Mouse (Mus musculus) heart, adult 2 months (tissue): ENCODE results near the gene Spns2. TPM values are rescaled to one million over a fixed set of nuclear protein-coding genes. Genes with fewer than 3 reads are reported as not detected.
"Not testable (repeated sequence)": the region's sequence is repeated elsewhere in the genome, so short reads cannot be mapped to it uniquely, and the experiment has no call there.

Source experiments
- DNase-seq, 2 experiments: peaks; one replicate each; pipeline ENCODE4 v3.0.0; 2021
- H3K27ac ChIP-seq: fragments of 200-600 bp; 2 replicates; pipeline ENCODE4 v1.8.1; 2022
- H3K27me3 ChIP-seq: fragments of 200-500 bp; 2 replicates; pipeline ENCODE4 v1.6.1; 2012; ENCODE audit warnings: mild to moderate bottlenecking, low read length, inconsistent platforms, mixed read lengths; ENCODE audit not compliant: control insufficient read depth, insufficient read depth
- H3K36me3 ChIP-seq: fragments of 200-500 bp; 2 replicates; pipeline ENCODE4 v1.6.1; 2012; ENCODE audit warnings: low read length, inconsistent platforms; ENCODE audit not compliant: control insufficient read depth, insufficient read depth
- H3K4me1 ChIP-seq: fragments of 200-500 bp; 2 replicates; pipeline ENCODE4 v1.6.1; 2011; ENCODE audit warnings: low read length; ENCODE audit not compliant: control insufficient read depth, insufficient read depth
- H3K4me3 ChIP-seq: fragments of 200-600 bp; 2 replicates; pipeline ENCODE4 v1.8.1; 2022
- H3K79me2 ChIP-seq: fragments of 200-500 bp; replicated peaks from 2 replicates; pipeline ENCODE4 v1.6.1; 2012; ENCODE audit warnings: mild to moderate bottlenecking, inconsistent platforms, low read length, moderate library complexity, mixed read lengths; ENCODE audit not compliant: control insufficient read depth, insufficient read depth
- H3K9ac ChIP-seq: fragments of 200-500 bp; 2 replicates; pipeline ENCODE4 v1.6.1; 2012; ENCODE audit warnings: low read depth, mild to moderate bottlenecking, control low read depth, inconsistent platforms, low read length, mixed read lengths
- CTCF ChIP-seq: fragments of 200-600 bp; IDR thresholded peaks from 2 replicates; pipeline ENCODE4 v1.8.1; 2022; ENCODE audit warnings: antibody characterized with exemption, mild to moderate bottlenecking, moderate library complexity
- EP300 ChIP-seq: fragments of 200-500 bp; IDR thresholded peaks from 2 replicates; pipeline ENCODE4 v1.6.1; 2011; ENCODE audit warnings: low read depth, low read length, control low read depth; ENCODE audit not compliant: insufficient read depth
- POLR2A ChIP-seq: fragments of 200-500 bp; IDR thresholded peaks from 2 replicates; pipeline ENCODE4 v1.6.1; 2011; ENCODE audit warnings: mild to moderate bottlenecking, low read depth, low read length, control low read depth; ENCODE audit not compliant: insufficient read depth
- WGBS: fragments of 180-500 bp; shearing (Covaris S2); methylation state at CpG from one replicate; pipeline ENCODE4 v1.1.7; 2018; 5-methylcytosine and 5-hydroxymethylcytosine counted together
- intact Hi-C: fragments of 180-260 bp; cut with DNase I; formaldehyde crosslinking; loops from one replicate; pipeline ENCODE4 v1.15.1; 2025
- polyA plus RNA-seq: library from polyadenylated mRNA; depleted of rRNA; stranded (reverse); fragments of >200 nt; gene quantifications from 2 replicates; pipeline ENCODE4 v1.2.3, GENCODE M21; 2012
- total RNA-seq, 2 experiments: library from RNA; stranded (reverse); gene quantifications; 2 replicates each; pipeline ENCODE4 v1.2.3; 2021

Gene Spns2
- total and polyA plus RNA-seq, 3 experiments: 6.1 to 13.8 (median 7.9) TPM

DNA sequence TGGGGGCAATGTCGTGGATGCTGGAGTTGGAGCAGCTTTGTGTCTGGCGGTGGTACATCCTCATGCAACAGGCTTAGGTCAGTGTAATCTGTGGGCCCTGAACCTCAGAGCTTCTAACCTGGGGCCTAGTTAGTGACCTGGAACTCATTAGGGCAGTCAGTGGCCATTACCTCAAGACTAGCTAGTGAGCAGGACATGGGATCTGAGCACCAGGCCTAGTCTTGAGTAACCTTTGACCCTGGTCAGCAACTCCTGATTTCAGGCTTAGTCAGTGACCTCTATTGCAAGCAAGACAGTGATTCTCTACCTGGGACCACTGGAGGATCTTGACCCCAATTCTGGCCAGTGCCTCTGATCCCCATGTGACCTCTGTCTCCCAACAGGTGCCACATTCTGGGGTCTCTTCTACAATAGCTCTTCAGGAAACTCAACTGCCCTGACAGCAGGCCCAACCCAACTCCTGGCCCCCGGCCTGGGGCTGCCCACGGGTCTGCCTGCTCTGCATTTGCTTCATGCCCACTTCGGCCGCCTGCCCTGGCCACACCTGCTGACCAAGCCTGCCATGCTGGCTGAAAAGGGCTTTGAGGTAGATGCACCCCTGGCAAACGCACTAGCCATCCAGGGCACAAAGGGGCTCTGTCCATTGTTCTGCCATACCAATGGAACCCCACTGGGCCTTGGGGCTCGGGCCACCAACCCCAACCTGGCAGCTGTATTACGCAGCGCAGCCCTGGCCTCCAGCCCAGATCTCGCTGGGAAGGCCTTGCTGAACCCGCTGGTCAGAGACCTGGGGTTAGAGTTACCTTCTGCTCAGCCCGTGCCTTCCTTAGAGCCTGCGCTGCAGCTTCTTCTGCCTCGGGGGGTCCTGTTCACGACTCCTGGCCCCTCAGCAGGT lies 52.7 kb downstream of the Spns2 start:
- Histone ChIP-seq H3K79me2 (no peaks in the 10 kb centered on the region), H3K36me3 (no peaks in the 10 kb centered on the region; the same call in 1 of the 2 replicates), H3K4me1 (peaks cover under 1% of the 10 kb centered on the region), H3K9ac (no peak overlapping the region), H3K4me3 (no peak overlapping the region), H3K27me3 (no peaks in the 10 kb centered on the region), H3K27ac (no peak overlapping the region)
- intact Hi-C loops: no loop called here
- TF ChIP-seq EP300 (no peak), CTCF (no peak), POLR2A (no peak)
- 90% methylated on average over 16 of the region's 16 CpGs for WGBS
- DNase-seq: no peak

DNA sequence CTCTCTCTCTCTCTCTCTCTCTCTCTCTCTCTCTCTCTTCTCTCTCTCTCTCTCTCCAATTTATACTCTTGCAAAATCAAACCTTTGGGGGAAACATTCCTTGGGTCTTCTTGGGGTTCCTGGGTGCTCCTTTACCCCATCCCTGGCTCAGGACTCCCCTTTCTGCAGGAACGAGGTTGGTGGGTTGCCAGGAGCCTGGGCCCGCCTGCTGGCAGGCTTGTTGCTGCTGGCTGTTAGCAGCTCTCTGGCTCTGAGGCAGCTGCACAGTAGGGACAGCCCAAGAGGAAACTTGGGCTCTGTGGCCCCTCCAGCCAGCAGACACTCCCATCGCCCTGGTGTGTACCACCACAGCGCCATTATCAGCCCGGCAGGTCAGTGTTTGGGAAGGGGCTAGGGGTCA lies 53.4 kb downstream of the Spns2 start:
- 52% methylated on average over 5 of the region's 5 CpGs for WGBS
- peak; percentile 65 to 67 for DNase-seq
- no peak for TF ChIP-seq POLR2A

DNA sequence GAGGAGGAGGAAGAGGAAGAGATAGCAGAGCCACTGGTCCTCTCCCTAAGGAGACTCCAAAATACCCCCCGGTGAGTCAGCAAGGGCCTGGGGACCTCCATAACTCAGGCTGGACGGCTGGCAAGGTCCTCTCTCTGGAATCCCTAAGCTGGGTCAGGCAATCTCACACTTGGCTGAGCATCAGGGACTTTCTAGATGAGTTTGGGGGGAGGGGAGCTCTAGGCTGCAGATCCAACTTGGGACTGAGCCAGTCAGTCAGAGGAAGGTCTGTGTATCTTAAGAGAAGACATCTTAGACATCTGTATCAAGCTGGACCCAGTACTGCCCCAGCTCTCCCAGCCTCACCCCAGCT lies 54.0 kb downstream of the Spns2 start:
- no peak overlapping the region for H3K9ac ChIP-seq
- no peaks in the 10 kb centered on the region for H3K36me3 ChIP-seq
- DNase-seq: peak; percentile 27 to 56
- no peak overlapping the region for H3K4me3 ChIP-seq
- H3K4me1 ChIP-seq: no peaks in the 10 kb centered on the region
- no peaks in the 10 kb centered on the region for H3K27me3 ChIP-seq
- WGBS: 9% methylated on average over 2 of the region's 2 CpGs
- intact Hi-C loops: no loop called here
- no peak for TF ChIP-seq CTCF
- no peak for TF ChIP-seq EP300
- TF ChIP-seq POLR2A: no peak
- H3K27ac ChIP-seq: no peak overlapping the region
- no peaks in the 10 kb centered on the region for H3K79me2 ChIP-seq

More for the DNA sequence above, 53.4 kb downstream of the Spns2 start:
- Histone ChIP-seq H3K36me3 (no peaks in the 10 kb centered on the region), H3K79me2 (no peaks in the 10 kb centered on the region), H3K27ac (no peak overlapping the region), H3K9ac (no peak overlapping the region), H3K4me1 (no peaks in the 10 kb centered on the region), H3K4me3 (no peak overlapping the region), H3K27me3 (no peaks in the 10 kb centered on the region)
- intact Hi-C loops: no loop called here

DNA sequence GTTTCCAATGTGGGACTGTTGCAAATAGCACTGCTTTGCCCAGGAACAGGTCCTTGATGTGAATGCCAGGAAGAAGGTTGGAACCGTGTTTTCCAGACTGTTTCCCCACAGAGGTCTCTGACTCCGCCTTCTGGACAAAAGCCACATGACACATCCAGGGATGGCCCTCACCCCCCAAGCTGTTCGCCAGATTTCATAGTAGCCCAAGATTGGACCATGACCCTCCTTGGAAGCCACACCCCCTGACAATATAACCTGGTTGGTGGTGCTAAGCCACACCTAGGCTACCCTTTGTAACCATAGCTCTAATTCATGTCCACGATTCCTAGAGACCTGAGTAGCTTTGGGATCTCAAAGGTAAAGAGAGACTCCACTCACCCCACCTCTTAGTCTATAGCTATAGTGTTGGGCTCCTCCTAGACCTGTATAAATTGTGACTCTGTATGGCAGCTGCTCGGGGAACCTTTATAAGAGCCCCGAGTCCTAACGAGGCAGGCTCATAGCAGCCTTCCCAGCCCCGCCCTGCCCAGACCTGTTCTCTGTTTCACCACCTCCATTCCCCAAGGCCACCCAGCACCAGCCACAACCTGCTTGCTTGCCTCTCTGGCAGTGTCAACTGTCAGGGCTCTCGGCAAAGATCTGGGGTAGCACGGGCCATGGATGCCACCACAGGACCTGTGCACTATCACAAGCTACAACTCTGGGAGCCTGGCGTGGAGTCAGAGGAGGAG lies 54.6 kb downstream of the Spns2 start, which contains the start of gene Ggt6:
Gene Ggt6 (plus strand): TSS at position 564 of the 731 bp plus-strand sequence.
- WGBS: 49% methylated on average over 11 of the region's 11 CpGs
- Histone ChIP-seq H3K79me2 (no peaks in the 10 kb centered on the region), H3K4me1 (no peaks in the 10 kb centered on the region), H3K27me3 (no peaks in the 10 kb centered on the region), H3K27ac (no peak within 1 kb of the TSS), H3K36me3 (no peaks in the 10 kb centered on the region), H3K4me3 (no peak within 1 kb of the TSS), H3K9ac (no peak within 1 kb of the TSS)
- TF ChIP-seq CTCF (peak; percentile 21; the same call in 1 of the 2 replicates), POLR2A (no peak)
- intact Hi-C loops: no loop called here
- peak in 1 of 2 experiments; percentile 24 for DNase-seq

DNA sequence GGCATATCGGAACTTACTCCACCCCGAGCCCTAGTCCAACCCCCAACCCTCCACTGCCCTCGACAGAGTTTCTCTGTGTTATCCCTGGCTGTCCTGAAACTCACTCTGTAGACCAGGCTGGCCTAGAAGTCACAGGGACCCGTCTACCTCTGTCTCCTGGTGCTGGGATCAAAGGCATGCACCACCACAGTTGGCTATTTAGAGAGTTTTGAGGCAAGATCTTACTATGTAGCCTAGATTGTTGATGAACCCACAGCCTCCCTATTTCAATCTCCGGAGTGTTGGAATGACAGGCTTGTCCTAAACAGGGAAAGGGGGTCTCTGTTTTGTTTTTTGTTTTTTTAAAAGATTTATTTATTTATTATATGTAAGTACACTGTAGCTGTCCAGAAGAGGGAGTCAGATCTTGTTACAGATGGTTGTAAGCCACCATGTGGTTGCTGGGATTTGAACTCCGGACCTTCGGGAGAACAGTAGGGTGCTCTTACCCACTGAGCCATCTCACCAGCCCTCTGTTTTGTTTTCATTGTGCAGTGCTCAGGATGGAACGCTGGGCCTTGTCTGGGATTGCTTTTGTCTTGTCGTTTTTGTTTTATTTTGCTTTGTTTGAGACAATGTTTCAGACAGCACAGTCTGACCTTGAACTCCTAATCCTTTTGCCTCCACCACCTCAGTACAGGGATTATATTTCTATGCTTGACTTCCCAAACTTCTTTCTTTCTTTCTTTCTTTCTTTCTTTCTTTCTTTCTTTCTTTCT lies 59.2 kb downstream of the Spns2 start:
- H3K27me3 ChIP-seq, H3K36me3 ChIP-seq, H3K4me3 ChIP-seq, intact Hi-C loops, H3K79me2 ChIP-seq, H3K9ac ChIP-seq, H3K4me1 ChIP-seq, H3K27ac ChIP-seq: not testable (repeated sequence)
- WGBS: 65% methylated on average over 9 of the region's 9 CpGs
- peak in 1 of 2 experiments; percentile 11 for DNase-seq

DNA sequence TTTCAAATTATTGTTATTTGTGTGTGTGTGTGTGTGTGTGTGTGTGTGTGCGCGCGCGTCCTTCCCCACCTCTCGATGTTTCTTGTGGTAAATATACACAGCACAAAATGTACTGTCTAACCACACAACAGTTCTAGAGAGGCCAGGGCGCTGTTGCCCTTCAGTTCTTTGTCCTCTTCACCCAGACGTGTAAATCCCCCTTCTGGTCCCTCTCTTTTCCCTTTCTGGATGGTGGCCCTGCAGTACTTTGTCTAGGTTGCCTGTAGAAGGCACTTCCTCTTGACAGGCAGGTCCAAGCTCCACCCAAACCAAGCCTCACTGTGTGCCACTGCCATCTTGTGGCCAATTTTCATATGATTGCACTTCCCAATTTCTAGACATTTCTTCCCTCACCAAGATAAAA lies 60.4 kb downstream of the Spns2 start:
- Histone ChIP-seq H3K27me3 (no peaks in the 10 kb centered on the region), H3K79me2 (no peaks in the 10 kb centered on the region), H3K27ac (peak overlapping the region; percentile 52), H3K36me3 (no peaks in the 10 kb centered on the region), H3K4me1 (no peaks in the 10 kb centered on the region), H3K4me3 (peak overlapping the region; percentile 50), H3K9ac (peak overlapping the region; percentile 42; the same call in 1 of the 2 replicates)
- TF ChIP-seq POLR2A (no peak), CTCF (peak; percentile 94), EP300 (peak; percentile 92)
- WGBS: 40% methylated on average over 7 of the region's 7 CpGs
- intact Hi-C loops: loop anchor here (1.0 to 2.0 kb wide), 5 partner anchors 18 to 204 kb away; partner anchors contain the start of gene Smtnl2
- peak; percentile 75 to 80 for DNase-seq
